Mouse (Mus musculus) ovary, adult 18-20 months (tissue): ENCODE results near the gene Prune2.

Source experiments
- DNase-seq: peaks from one replicate; pipeline ENCODE4 v3.0.0; 2022; ENCODE audit warnings: low spot score, mixed read lengths

Gene Prune2

DNA sequence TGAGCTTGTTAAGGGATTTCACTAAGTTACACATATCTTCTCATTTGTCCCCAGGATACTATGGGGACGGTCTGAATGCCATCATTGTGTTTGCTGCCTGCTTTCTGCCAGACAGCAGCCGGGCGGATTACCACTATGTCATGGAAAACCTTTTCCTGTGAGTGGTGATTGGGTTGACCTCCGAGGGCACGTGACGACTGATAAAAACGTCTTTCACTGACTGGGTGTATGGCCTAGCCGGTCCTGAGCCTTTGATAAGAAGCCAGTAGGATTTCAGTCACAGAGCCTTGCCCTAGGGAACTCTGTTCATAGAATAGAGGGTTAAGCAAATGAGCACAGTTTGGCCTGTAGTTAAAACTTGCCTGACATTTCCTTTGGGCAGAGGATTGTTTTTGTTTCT, 243.1 kb downstream of the Prune2 start:
- peak; percentile 3 for DNase-seq

DNA sequence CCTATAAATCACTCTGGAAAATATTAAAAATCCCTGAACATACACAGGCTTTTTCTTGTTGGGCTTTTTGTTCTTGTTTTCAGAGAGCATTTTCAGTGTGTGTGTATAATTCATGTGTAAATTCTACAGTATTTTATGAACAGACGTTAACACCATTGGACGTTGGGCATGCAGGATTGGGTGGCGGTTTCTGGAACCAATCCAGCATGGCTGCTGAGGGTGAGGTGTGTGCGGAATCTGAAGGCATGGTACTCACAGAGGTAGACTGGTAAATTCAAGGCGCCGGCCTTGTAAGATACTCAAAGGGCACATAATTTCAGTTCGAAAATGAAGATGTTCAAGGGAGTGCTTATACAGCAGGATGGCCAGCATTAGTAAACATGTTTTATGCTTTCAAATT, 251.2 kb downstream of the Prune2 start:
- DNase-seq = no peak

DNA sequence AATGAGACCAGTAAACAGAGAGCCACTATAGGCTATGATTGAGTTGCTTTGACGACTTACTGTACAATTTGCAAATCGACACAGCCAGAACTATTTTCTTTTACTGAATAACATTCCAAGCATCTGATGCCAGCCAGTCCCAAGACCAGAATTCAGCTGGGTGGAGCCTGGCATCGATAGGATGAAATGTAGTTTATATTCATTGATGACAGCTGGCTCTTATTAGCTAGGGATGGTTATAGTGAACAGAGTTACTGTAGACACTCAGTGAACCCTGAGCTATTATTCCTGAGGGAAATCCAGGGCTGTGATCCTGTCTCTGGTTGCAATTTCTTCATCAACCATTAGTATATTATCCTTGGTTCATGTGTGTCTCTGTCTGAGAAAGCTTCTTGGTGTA, 254.6 kb downstream of the Prune2 start:
- DNase-seq = no peak

DNA sequence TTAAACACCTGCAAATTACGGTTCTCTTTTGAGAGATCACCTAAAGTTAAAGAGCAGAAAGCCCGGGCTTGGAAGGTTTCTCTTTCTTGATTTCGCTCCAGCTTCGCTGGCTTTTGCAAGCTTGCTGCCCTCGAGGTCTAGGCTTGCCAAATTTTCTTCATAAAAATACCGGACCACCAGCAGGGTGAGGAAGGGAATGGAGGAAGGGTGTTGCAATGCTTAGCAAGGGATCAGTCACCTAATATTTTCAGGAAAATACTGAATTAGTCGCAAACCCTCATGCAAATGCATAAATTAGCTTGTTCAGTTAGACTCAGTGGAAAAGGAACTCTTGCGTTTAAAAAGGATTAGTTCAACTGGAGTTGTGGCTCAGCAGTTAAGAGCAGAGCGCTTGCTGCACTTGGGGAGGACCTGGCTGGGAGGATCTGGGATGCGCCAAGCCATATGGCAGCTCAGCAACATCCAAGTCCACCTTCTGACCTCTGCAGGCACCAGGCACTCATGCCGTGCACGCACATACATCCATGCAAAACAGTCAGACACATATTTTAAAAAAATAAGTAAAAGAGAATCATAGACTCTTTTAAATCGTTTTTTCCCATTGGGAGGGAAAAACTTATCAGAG, 259.1 kb downstream of the Prune2 start:
- DNase-seq = no peak

DNA sequence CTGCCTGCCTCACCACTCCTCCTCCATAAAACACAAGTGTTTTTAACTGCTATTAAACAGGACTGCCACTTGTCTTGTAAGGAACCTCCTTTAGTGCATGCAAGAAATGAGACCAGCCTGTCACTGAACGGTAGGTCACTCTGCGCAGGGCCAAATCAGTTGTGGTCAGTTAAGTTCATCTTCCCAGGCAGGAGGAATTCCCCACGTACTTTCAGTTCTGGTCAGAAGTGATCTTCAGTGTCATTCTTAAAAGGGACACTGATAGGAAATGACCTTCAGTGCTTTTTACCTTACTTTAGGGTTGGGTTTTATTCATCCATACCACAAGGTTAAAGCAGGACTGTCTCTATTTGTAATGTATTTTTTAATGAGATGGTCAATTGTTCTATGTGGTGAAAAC, 262.3 kb downstream of the Prune2 start:
- no peak for DNase-seq

DNA sequence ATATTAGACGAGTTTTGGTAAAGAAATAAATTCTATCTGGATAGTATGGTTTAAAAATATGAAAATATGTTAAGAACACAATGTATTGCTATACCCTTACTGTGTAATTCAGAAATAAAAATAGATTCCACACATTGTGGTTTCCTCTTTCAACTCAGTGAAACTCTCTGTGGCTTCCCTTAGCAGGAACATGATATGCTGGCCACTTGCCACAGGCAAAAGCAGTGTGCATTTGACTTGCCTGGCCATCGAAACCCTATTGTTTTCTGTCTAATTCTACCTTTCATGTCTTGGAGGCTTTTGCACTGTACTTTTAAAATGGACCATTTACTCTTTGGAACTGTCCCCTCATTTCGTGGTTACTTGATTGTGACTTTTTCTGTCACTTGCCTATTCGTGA, 267.9 kb downstream of the Prune2 start:
- DNase-seq = no peak

DNA sequence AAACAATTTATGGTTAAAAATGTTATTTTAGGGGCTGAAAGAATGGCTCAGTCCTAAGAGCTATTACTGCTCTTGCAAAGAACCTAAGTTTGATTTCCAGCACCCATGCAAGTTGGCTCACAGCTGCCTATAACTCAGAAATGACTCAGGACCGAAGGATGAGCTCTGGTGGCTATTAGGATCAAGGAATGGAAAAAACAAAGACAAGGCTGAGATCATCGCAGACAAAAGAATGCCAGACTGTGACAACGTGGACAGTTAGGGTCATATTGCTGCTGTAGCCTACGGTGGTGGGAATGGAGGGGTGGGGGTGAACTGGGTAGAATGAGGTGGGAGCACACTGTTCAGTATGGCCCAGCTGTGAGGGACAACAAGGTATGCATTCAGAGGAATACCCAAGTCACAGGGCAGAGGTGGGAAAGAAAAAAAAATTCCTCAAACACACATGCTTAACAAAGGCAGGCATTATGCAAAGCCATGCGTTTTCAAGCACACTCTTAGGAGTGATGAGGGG, 269.7 kb downstream of the Prune2 start:
- DNase-seq = no peak

DNA sequence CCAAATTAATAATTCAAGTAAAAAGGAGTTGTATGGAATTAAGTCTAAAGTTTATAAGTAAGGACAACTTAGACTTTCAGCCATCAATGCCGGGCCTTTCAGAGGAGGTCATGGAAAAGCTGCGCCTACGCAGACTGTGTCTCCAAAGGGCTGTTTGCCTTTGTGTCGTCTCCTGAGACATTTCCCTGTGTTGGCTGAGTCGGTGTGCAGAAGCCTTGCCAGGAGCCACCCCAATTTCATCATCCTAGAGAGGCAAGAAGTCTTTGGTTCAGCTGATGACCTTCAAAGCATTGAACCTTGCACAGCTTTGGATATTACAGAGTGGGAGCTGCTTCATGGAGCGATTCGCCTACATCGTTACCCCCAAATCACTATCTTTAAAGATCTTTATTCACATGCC, 270.2 kb downstream of the Prune2 start:
- no peak for DNase-seq

DNA sequence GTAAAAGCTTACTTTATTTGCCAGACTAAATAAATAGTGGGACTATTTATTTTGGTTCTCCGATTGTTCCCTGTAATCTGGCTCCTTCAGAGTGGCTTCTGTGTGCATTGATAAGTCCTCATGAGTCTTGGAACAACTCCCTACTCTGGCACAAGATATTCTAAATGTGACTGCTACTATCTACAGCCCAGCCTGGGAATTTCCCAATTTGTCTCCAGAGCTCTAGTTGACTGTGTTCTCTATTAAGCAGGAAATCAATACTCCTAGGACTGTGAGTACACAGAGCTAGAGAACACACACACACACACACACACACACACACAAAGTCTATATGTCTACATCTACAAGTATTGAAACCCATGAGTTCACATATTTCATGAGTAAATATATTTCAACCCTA, 274.1 kb downstream of the Prune2 start:
- no peak for DNase-seq

DNA sequence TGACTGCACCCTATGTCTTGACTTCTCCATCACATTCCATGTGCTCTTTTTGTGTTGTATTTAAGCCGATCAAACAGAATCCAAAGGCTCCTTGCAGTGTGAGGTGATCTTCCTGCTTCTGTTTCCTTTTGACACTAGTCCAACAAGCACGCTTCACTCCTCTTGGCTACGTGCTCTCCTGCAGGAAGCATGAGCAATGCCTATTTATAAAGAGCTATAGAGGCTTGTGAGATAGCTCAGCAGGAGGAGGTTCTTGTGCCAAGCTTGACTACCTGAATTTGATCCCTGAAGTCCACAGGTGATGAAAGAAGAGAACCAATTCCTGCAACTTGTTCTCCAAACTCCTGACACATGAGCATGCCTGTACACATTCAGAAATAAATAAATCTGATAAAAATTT, 282.6 kb downstream of the Prune2 start:
- no peak for DNase-seq

DNA sequence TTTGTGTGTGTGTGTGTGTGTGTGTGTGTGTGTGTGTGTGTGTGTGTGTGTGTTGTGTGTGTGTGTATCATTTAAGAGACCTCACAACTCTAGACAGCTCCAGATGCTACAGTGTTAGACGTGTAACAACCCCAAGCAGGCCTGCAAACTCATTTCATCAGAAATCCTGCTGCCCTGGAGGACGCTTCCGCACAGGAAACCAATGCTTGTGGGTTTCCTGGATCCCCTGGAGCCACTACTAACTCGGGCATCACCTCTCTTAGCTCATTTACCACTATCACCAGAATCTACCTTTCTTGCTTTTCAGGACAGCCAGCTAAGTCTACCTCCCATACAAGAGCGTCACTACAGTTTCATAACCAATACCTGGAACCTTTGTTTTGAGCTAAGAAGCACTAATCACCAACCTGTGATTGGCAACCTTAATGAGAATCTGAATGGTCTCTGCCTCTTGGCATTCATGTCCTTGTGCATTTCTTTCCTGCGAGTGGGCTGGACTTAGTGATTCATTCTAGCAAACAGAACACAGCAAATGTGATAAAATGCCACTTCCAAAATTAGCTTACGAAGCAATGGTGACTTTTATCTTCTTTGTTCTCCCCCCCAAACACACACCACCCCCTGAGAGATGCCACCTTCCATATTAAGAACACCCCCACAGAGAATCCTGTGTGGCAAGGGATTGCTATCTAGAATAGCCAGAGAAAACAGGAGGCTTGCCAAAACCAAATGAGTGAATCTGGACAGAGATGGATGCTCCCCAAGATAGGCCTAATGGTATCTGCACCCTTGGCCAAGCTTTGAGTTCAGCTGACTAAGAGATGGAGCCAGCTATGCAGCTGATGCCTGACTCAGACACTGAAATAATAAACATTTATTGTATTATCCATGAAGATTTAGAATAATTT, 284.5 kb downstream of the Prune2 start:
- DNase-seq = no peak

DNA sequence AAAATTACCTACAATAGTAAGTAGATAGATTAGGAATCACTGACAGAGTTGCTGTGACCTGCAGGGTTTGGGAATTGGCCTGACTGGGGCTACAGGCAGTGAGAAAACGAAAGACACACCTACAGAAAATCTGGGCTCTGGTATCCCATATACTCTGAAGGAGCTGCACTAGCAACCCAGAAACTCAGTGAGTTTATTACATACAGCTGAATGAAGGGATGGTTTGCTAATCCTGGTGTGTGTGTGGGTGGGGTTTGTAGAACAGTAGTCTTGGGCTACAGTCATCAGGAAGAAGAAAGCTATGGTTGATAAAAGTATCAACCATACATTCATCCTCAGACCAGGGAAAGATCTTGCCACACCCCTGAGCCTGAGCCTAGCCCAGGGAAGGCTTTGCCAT, 285.3 kb downstream of the Prune2 start:
- DNase-seq = no peak

DNA sequence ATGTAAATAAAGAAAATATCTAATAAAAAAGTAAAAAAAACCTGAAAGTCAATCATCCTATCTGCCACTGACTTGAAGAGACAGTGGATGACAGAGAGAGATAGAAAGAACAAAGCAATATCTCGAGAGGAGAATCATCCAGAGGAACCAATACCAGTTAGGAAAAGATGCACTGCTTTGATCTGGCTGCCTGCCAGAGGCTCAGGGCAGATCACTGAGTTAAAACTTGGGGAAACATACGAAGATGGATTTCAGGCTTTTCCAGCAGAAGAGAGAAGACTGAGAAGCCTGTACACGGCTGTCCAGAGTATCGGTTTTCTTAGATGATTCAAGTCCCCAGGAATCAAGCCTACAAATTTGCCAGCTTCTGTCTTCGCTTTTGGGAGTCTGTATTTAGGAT, 287.0 kb downstream of the Prune2 start:
- no peak for DNase-seq

DNA sequence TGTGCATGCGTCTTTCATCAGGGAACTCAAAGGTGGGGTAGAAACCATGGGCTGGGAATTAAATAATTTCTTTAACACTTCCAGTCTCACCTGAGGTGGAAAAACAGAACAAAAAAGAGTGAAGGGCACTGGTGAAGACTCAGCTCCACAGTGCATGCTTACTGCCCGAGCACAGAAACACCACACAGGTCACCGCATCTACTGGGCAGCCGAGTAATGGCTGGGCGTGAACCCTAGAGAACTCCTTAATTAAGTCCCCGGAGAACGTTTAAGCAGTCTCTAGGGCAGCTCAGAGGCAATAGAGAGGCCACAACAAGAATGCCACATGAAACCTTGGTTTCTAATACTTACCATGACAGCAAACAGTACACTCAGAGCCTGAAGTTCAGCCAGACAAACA, 288.6 kb downstream of the Prune2 start:
- no peak for DNase-seq

DNA sequence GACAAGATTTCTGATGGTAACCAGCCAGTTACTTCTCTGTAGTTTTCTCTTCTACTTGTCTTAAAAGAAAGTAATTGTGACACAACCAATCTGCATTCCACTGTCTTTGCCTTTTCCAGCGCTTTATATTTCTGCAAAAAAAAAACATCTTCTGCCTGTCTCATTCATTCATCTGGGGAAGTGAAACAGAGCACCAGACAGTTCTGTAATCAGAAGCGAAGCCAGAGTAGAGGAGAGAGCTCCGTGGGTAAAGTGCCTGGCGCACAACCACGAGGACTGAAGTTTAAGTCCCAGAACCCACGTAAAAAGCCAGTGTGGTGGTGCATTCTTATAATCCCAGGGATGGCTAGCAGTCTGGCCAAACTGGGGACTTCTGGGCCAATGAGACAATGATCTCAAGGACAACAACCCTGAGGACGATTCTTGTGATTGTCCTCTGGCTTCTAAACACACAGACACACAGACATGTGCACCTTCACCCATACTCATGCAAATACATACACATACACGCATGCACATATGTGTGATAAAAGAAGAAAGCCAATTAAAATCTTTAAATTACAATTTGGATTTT, 291.5 kb downstream of the Prune2 start:
- DNase-seq = no peak

DNA sequence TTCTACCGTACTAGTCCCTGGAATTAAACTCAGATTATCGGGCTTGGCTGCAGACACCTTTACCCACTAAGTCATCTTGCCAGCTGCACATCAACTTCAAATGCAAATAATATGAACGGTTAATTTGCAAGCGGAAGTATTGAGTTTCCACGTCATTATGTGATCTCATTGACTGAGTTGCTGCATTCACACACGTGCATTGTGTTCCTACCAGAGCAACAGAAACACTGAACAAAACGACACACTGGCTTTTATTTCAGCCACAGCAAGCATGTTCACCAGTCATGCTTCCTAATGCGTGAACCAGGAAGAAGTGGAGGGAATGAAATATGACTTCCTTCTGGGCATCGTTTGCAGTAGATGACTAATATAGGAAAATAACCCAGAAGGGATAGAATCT, 293.8 kb downstream of the Prune2 start:
- no peak for DNase-seq

DNA sequence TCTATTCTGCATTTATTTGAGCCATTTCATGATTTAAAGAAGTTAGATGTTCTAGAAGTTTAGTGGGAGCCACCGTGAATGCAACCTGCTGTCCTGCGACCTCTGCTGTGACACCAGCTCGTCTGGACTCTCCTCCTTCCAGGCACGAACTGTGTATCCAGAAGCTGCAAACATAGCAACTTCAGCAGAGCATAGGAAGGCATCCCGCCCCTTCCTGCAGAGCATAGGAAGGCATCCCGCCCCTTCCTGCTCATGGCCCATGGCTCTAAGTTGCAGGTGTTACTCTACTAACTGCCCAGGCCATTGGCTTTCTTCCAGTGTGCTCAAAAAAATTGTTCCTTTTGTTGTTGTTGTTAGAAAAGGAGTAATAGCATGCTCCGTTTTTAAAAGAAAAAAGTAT, 294.9 kb downstream of the Prune2 start:
- no peak for DNase-seq

DNA sequence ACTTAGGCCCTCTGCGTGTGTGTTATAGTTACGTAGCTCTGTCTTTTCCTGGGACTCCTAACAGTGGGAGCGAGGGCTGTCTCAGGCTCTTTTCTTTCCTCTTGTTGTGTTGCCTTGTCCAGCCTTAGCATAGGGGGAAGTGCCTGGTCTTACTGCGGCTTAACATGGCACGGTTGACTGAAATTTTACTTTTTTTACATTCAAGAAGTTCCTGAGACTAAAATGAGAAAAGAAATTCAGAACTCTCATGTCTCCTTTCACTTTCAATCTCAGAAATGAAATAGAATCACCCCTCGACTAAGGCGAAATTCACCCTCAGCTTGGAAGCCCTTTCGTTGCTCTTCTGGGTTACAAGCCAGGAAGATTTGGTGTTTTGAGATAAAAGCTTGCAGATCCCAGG, 295.5 kb downstream of the Prune2 start:
- no peak for DNase-seq

DNA sequence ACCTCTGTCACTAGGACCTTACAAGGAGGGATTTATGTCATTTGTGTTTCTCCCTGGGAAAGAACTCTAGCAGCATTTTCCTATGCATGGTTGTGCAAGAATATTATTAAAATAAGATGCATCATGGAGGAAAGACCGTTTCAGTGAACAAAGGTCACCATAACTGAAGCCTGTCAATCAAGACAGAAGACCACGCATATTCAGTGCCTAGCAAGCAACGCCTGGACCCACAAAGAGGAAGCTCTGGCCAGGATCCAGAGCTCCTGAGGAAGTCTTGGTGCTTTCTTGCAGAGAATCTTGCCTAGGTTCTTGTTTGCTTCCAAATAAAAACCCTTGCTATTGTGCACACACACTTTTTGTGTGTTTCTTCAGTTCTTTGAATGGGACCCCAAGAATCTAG, 296.9 kb downstream of the Prune2 start:
- DNase-seq = no peak

DNA sequence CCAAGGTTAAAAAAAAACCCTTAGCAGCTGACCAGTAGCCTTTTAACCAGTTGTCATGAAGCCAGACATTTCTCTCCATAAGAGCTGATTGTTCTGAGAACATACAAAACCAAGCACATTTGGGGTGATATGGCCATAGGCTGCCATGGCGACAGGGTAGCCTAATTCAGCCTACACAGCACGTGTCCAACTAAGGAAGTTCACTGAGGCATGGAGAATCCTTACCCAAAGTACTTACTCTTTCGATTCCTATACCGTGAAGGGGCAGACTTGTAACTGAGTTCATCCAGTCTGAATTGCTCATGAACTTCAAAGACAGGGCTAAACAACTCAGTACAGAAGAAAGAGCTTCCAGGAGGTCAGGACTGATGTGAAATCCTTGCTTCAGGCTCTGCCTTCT, 299.6 kb downstream of the Prune2 start:
- DNase-seq = no peak

DNA sequence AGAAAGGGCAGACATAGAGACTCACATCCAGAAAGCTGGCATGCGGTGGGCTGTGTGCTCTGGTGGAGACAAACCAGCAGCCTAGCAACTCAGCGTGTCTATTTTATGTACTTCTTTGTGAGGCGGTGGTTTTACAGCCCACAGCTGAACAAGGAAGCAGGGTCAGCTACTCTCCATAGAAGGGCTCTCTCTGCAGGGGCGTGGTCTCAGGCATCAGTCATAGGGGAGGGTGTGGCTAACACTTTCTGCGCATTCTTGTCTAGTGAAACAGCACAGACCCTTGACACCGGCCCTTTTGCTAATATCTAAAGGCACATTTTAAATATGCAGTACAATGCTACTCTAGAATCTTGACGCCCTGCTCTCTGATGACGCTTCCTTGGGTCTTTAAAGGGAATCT, 300.5 kb downstream of the Prune2 start:
- no peak for DNase-seq

DNA sequence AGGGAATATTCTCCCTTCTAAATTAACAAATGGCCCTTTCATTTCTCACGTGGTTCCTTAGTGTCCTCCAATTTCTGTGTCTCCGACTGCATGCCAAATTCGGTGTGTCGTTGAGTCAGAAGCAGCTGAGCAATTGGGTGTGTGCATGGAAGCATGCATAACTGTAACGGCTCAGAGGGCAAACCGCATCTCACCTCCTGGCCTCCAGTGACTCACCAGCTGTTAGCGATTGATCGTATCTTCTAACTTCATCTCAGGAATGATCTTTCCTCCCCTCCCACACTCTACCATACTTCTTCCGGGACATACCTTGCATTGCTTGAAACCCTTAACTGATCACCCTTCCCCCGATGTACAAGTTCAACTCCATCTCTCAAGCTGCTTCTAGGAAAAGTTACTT, 300.9 kb downstream of the Prune2 start:
- DNase-seq = no peak

DNA sequence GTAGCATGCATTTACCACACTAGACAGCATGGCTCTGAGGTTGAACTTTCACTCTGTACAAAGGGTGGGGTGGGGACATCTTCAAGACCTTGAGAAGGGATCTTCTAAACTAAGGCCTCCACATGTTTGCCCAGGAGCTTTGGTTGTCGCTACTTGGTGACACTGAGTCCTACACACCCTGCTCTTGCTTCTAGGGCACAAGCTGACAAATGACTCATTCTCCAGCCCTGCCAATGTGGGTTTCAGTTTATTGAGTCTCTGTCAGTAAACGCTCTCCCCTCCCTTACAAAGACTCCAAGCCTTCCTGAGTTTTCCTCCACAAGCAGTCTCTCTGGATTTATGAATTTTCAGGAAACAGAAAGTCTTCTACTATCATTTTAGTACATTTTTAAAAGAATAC, 307.3 kb downstream of the Prune2 start:
- no peak for DNase-seq
